Mouse (Mus musculus): ENCODE results near the gene Med19. TPM values are rescaled to one million over a fixed set of nuclear protein-coding genes. Genes with fewer than 3 reads are reported as not detected.
A peak's percentile ranks its signal among the peaks of the same experiment; 100 is the strongest.

Gene Med19
- total and polyA plus RNA-seq, 2 experiments from 2014 or later = 46.8 to 48.7 TPM

DNA sequence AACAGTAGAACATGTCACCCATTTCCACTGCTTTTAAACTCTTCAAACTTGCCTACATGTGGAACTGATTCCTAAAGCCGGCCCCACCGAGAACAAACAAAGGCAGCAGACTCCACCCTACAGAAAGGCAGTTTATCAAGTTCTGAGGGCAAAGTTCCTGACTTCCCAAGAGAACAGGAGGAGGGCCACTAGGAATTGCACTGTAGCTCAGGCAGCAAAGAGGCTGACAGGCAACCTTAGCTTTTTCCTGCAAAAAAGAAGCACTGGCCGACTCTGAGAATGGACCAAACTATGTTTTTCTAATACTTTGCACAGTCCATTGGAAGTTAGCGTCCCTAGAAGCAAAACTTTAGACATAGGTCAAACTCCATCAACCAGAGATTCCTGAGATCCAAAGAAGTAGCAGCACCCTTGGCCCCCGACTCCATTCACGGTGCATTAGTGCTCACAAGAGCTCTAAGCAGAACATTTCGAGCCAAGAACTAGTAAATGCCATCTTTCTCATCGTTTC, 41.9 kb upstream of the Med19 start:
- Histone ChIP-seq H3K4me1 (ENCODE audit: insufficient read depth) (peaks cover 25% of the 10 kb centered on the region), H3K9me3 (ENCODE audit: low read length) (no peaks in the 10 kb centered on the region), H3K9ac (no peak overlapping the region), H3K4me3 (ENCODE audit: low read depth, low read length) (no peak overlapping the region), H3K4me2 (ENCODE audit: low read depth) (no peak overlapping the region), H3K27me3 (ENCODE audit: insufficient read depth, low read length) (no peaks in the 10 kb centered on the region), H3K27ac (ENCODE audit: low read depth, low read length) (peak overlapping the region; percentile 79), H3K36me3 (ENCODE audit: insufficient read depth) (0 out of 2 replicates have a peak, but pooled peaks cover 8% of the 10 kb centered on the region)
- WGBS = 31% methylated on average over 8 of the region's 8 CpGs
- no peak for DNase-seq
- no peak for ATAC-seq
- no peak for TF ChIP-seq CTCF (IDR thresholded peaks at IDR 0.05; ENCODE audit: low read depth)

GRCm38 (mm10) chr2:84637452-84638165, 40.6 kb upstream of the Med19 start:
- TF ChIP-seq CTCF (IDR thresholded peaks at IDR 0.05; ENCODE audit: low read depth) = no peak
- Histone ChIP-seq H3K4me2 (ENCODE audit: low read depth) (no peak overlapping the region), H3K9me3 (ENCODE audit: low read length) (no peaks in the 10 kb centered on the region), H3K4me1 (ENCODE audit: insufficient read depth) (peaks cover 25% of the 10 kb centered on the region), H3K27ac (ENCODE audit: low read depth, low read length) (no peak overlapping the region; the same call in 1 of the 2 replicates), H3K9ac (no peak overlapping the region), H3K27me3 (ENCODE audit: insufficient read depth, low read length) (no peaks in the 10 kb centered on the region), H3K4me3 (ENCODE audit: low read depth, low read length) (no peak overlapping the region), H3K36me3 (ENCODE audit: insufficient read depth) (0 out of 2 replicates have a peak, but pooled peaks cover 4% of the 10 kb centered on the region)
- DNase-seq = no peak
- ATAC-seq = no peak
- WGBS = 42% methylated on average over 6 of the region's 7 CpGs

GRCm38 (mm10) chr2:84638428-84639220, 39.6 kb upstream of the Med19 start:
- 0 out of 2 replicates have a peak, but pooled peaks cover 4% of the 10 kb centered on the region for H3K36me3 ChIP-seq (ENCODE audit: insufficient read depth)
- no peak for DNase-seq
- H3K4me2 ChIP-seq (ENCODE audit: low read depth) = no peak overlapping the region
- no peak for TF ChIP-seq CTCF (IDR thresholded peaks at IDR 0.05; ENCODE audit: low read depth)
- no peaks in the 10 kb centered on the region for H3K9me3 ChIP-seq (ENCODE audit: low read length)
- H3K27me3 ChIP-seq (ENCODE audit: insufficient read depth, low read length) = no peaks in the 10 kb centered on the region
- H3K4me3 ChIP-seq (ENCODE audit: low read depth, low read length) = no peak overlapping the region
- no peak overlapping the region for H3K9ac ChIP-seq
- H3K27ac ChIP-seq (ENCODE audit: low read depth, low read length) = peak overlapping the region; percentile 15
- peaks cover 25% of the 10 kb centered on the region for H3K4me1 ChIP-seq (ENCODE audit: insufficient read depth)
- ATAC-seq = no peak
- 53% methylated on average over 5 of the region's 5 CpGs for WGBS

GRCm38 (mm10) chr2:84640833-84641232, 37.4 kb upstream of the Med19 start:
- Histone ChIP-seq H3K27ac (ENCODE audit: low read depth, low read length) (no peak overlapping the region), H3K9ac (no peak overlapping the region), H3K36me3 (ENCODE audit: insufficient read depth) (0 out of 2 replicates have a peak, but pooled peaks cover 4% of the 10 kb centered on the region), H3K4me1 (ENCODE audit: insufficient read depth) (0 out of 2 replicates have a peak, but pooled peaks cover 8% of the 10 kb centered on the region), H3K4me3 (ENCODE audit: low read depth, low read length) (no peak overlapping the region), H3K9me3 (ENCODE audit: low read length) (no peaks in the 10 kb centered on the region), H3K27me3 (ENCODE audit: insufficient read depth, low read length) (no peaks in the 10 kb centered on the region), H3K4me2 (ENCODE audit: low read depth) (no peak overlapping the region)
- no peak for TF ChIP-seq CTCF (IDR thresholded peaks at IDR 0.05; ENCODE audit: low read depth)
- ATAC-seq = no peak
- no peak for DNase-seq

- Histone ChIP-seq H3K4me1 (ENCODE audit: insufficient read depth) (peaks cover 9% of the 10 kb centered on the region; the same call in 1 of the 2 replicates), H3K9ac (no peak overlapping the region), H3K27me3 (ENCODE audit: insufficient read depth, low read length) (no peaks in the 10 kb centered on the region), H3K27ac (ENCODE audit: low read depth, low read length) (no peak overlapping the region), H3K4me3 (ENCODE audit: low read depth, low read length) (no peak overlapping the region), H3K4me2 (ENCODE audit: low read depth) (no peak overlapping the region), H3K36me3 (ENCODE audit: insufficient read depth) (no peaks in the 10 kb centered on the region), H3K9me3 (ENCODE audit: low read length) (no peaks in the 10 kb centered on the region)
- ATAC-seq (no peak), DNase-seq (no peak)
- 85% methylated on average over 1 of the region's 1 CpGs for WGBS
- no peak for TF ChIP-seq CTCF (IDR thresholded peaks at IDR 0.05; ENCODE audit: low read depth)
These were observed 32.1 kb upstream of the Med19 start for GRCm38 (mm10) chr2:84646138-84646537.

GRCm38 (mm10) chr2:84647051-84647568, 31.1 kb upstream of the Med19 start:
- H3K27ac ChIP-seq (ENCODE audit: low read depth, low read length) = no peak overlapping the region
- 85% methylated on average over 6 of the region's 6 CpGs for WGBS
- no peaks in the 10 kb centered on the region for H3K9me3 ChIP-seq (ENCODE audit: low read length)
- no peaks in the 10 kb centered on the region for H3K36me3 ChIP-seq (ENCODE audit: insufficient read depth)
- H3K4me3 ChIP-seq (ENCODE audit: low read depth, low read length) = peak overlapping the region; percentile 68
- H3K9ac ChIP-seq = no peak overlapping the region
- peaks cover 9% of the 10 kb centered on the region; the same call in 1 of the 2 replicates for H3K4me1 ChIP-seq (ENCODE audit: insufficient read depth)
- DNase-seq (no peak), ATAC-seq (no peak)
- H3K27me3 ChIP-seq (ENCODE audit: insufficient read depth, low read length) = no peaks in the 10 kb centered on the region
- no peak for TF ChIP-seq CTCF (IDR thresholded peaks at IDR 0.05; ENCODE audit: low read depth)
- peak overlapping the region; percentile 73 for H3K4me2 ChIP-seq (ENCODE audit: low read depth)
